Mouse (Mus musculus): ENCODE data around the gene Tmem30a.

The Tmem30a gene

GRCm38 (mm10) chr9:79792841-79793835 lies at the start of gene Tmem30a:
Tmem30a (minus strand) TSS chr9:79793507.
- peak; percentile 91 to 92 for DNase-seq (ENCODE audit: low spot score in 2 of 2)

- DNase-seq (ENCODE audit: low spot score in 2 of 2) = no peak
These were observed 49.3 kb upstream of the Tmem30a start for GRCm38 (mm10) chr9:79842615-79843014.

- DNase-seq (ENCODE audit: low spot score in 2 of 2) = no peak
These were observed 48.7 kb upstream of the Tmem30a start for GRCm38 (mm10) chr9:79842028-79842427.

- no peak for DNase-seq (ENCODE audit: low spot score in 2 of 2)
These were observed 38.0 kb upstream of the Tmem30a start for GRCm38 (mm10) chr9:79831294-79831693.

GRCm38 (mm10) chr9:79830874-79831273 lies 37.6 kb upstream of the Tmem30a start:
- DNase-seq (ENCODE audit: low spot score in 2 of 2) = no peak

- no peak for DNase-seq (ENCODE audit: low spot score in 2 of 2)
These were observed 36.8 kb upstream of the Tmem30a start for GRCm38 (mm10) chr9:79829842-79830800.

- no peak for DNase-seq (ENCODE audit: low spot score in 2 of 2)
These were observed 33.8 kb upstream of the Tmem30a start for GRCm38 (mm10) chr9:79827072-79827471.

- DNase-seq (ENCODE audit: low spot score in 2 of 2) = no peak
These were observed 32.2 kb upstream of the Tmem30a start for GRCm38 (mm10) chr9:79825526-79825925.

GRCm38 (mm10) chr9:79823856-79824255 lies 30.5 kb upstream of the Tmem30a start:
- no peak for DNase-seq (ENCODE audit: low spot score in 2 of 2)

GRCm38 (mm10) chr9:79823438-79823837 lies 30.1 kb upstream of the Tmem30a start:
- DNase-seq (ENCODE audit: low spot score in 2 of 2) = no peak

GRCm38 (mm10) chr9:79816464-79816863 lies 23.2 kb upstream of the Tmem30a start:
- no peak for DNase-seq (ENCODE audit: low spot score in 2 of 2)

GRCm38 (mm10) chr9:79816013-79816412 lies 22.7 kb upstream of the Tmem30a start:
- DNase-seq (ENCODE audit: low spot score in 2 of 2) = peak in 1 of 2 experiments; percentile 12

- DNase-seq (ENCODE audit: low spot score in 2 of 2) = no peak
These were observed 21.3 kb upstream of the Tmem30a start for GRCm38 (mm10) chr9:79814592-79814991.

- DNase-seq (ENCODE audit: low spot score in 2 of 2) = no peak
These were observed 17.9 kb upstream of the Tmem30a start for GRCm38 (mm10) chr9:79810969-79811902.

GRCm38 (mm10) chr9:79810534-79810933 lies 17.2 kb upstream of the Tmem30a start:
- DNase-seq (ENCODE audit: low spot score in 2 of 2) = peak; percentile 18 to 27

- no peak for DNase-seq (ENCODE audit: low spot score in 2 of 2)
These were observed 16.1 kb upstream of the Tmem30a start for GRCm38 (mm10) chr9:79809411-79809810.

GRCm38 (mm10) chr9:79807178-79807577 lies 13.9 kb upstream of the Tmem30a start:
- no peak for DNase-seq (ENCODE audit: low spot score in 2 of 2)

- DNase-seq (ENCODE audit: low spot score in 2 of 2) = peak; percentile 13 to 14
These were observed 13.2 kb upstream of the Tmem30a start for GRCm38 (mm10) chr9:79806317-79807075.

- DNase-seq (ENCODE audit: low spot score in 2 of 2) = no peak
These were observed 12.1 kb upstream of the Tmem30a start for GRCm38 (mm10) chr9:79805426-79805825.

GRCm38 (mm10) chr9:79796461-79797135 lies 3.3 kb upstream of the Tmem30a start:
- DNase-seq (ENCODE audit: low spot score in 2 of 2) = no peak
